Mouse (Mus musculus): Measurements from ENCODE around the gene Yipf1. TPM values are rescaled to one million over a fixed set of nuclear protein-coding genes. Genes with fewer than 3 reads are reported as not detected.
"Not testable (repeated sequence)": the region's sequence is repeated elsewhere in the genome, so short reads cannot be mapped to it uniquely, and the experiment has no call there.

Yipf1 gene
- total RNA-seq, 2 experiments from 2014 or later, result 44.5 to 45.1 TPM

- DNase-seq (ENCODE audit: low spot score in 2 of 2), result no peak
- intact Hi-C loops (cut with DNase I), result loop anchor here (5.0 kb wide), 1 partner anchor 62 kb away; the partner anchor contains the start of genes Hspb11 and Lrrc42
Observed at GRCm38 (mm10) chr4:107314479-107314805, 279 bp downstream of the Yipf1 start.

- intact Hi-C loops (cut with DNase I), result no loop called here
- DNase-seq (ENCODE audit: low spot score in 2 of 2), result no peak
Observed at GRCm38 (mm10) chr4:107318646-107319045, 4.5 kb downstream of the Yipf1 start.

DNA sequence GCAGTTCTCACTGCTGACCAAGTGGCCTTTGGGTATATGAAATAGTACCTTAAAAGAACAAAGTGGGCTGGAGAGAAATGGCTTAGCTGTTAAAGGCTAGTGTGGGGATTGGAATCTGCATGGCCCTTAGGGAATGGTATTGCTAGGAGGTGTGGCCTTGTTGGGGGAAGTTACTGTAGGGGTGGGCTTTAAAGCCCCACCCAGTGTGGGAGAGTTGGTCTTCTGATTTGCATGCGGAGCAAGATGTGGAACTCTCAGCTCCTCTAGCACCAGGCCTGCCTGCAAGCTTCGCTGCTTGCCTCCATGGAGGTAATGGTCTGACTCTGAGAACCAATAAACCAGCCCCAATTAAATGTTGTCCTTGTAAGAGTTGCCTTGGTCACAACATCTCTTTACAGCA lies 6.9 kb downstream of the Yipf1 start:
- DNase-seq (ENCODE audit: low spot score in 2 of 2), result no peak
- intact Hi-C loops (cut with DNase I), result no loop called here

GRCm38 (mm10) chr4:107323113-107323512 lies 8.9 kb downstream of the Yipf1 start:
- intact Hi-C loops (cut with DNase I), result no loop called here
- no peak for DNase-seq (ENCODE audit: low spot score in 2 of 2)

GRCm38 (mm10) chr4:107328530-107328929 lies 14.4 kb downstream of the Yipf1 start:
- DNase-seq (ENCODE audit: low spot score in 2 of 2), result no peak
- intact Hi-C loops (cut with DNase I), result no loop called here

- intact Hi-C loops (cut with DNase I), result no loop called here
- no peak for DNase-seq (ENCODE audit: low spot score in 2 of 2)
Observed at GRCm38 (mm10) chr4:107333514-107333913, 19.4 kb downstream of the Yipf1 start.

- intact Hi-C loops (cut with DNase I), result no loop called here
- DNase-seq (ENCODE audit: low spot score in 2 of 2), result no peak
Observed at GRCm38 (mm10) chr4:107336356-107336755, 22.2 kb downstream of the Yipf1 start.

GRCm38 (mm10) chr4:107337455-107337854 lies 23.3 kb downstream of the Yipf1 start:
- no peak for DNase-seq (ENCODE audit: low spot score in 2 of 2)
- intact Hi-C loops (cut with DNase I), result no loop called here

DNA sequence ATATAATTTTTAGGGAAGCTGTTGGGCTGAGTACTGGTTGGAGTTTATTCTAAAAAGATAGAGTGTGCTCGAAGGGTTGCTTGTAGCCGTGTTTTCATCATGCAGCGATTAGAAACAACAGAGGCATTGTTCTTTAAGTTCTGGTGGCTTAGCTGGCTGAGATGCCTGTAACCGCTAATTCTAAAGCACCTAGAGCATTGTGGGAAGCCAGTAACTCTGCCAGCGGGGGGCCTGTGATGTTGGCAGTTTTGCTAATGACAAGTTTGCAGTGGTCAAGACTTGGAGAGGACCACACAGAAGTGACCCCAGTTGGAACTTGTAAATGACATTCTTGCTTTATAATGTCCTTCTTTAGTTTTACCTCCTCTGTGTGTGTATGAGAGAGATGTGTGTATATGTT lies 27.2 kb downstream of the Yipf1 start:
- intact Hi-C loops (cut with DNase I), result no loop called here

GRCm38 (mm10) chr4:107344612-107345011 lies 30.4 kb downstream of the Yipf1 start:
- DNase-seq (ENCODE audit: low spot score in 2 of 2), result no peak
- intact Hi-C loops (cut with DNase I), result loop anchor here (5.0 kb wide), 1 partner anchor 167 kb away; the partner anchor contains the start of genes Tceanc2 and Tmem59

More for the DNA sequence above, 27.2 kb downstream of the Yipf1 start:
- no peak for DNase-seq (ENCODE audit: low spot score in 2 of 2)

- intact Hi-C loops (cut with DNase I), result loop anchor here (5.0 kb wide), 1 partner anchor 170 kb away; the partner anchor contains the start of genes Tceanc2 and Tmem59
- DNase-seq (ENCODE audit: low spot score in 2 of 2), result no peak
Observed at GRCm38 (mm10) chr4:107347221-107347620, 33.1 kb downstream of the Yipf1 start.

DNA sequence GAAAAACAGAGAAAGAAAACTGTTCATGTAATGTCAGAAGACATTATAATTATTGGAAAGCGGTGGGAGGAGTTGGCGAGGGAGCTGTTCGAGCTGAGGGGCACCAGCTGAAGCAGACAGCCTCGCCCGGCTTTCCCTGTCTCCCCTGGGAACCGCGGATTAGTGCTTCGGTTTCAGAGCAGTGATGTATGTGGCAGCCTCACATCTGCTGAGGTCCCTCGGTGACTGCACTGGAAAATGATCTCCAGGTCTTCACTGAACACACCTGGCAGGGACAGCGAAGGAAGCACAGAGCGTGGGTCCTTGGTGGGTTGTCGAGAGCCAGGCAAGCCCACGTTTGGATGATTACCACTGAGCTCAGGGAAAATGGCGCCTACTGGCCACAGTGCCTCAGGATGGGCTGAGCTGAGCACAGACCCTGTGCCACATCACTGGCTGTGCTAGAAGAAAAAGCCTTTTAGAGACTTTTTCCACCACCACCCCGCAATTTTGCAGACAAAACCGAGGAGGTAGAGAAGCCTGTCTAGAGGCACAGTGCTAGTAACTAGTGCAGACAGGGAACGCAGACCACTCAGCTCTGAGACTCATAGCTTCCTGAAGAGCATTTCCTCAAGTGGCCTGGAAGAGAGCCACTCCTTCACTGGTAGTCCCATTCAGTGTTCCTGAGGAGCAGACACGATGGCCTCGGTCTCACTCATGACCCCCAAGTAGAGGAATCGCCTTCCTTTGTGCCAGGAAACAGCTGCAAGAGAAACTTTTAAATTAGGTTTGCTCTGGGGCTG lies 34.6 kb downstream of the Yipf1 start:
- intact Hi-C loops (cut with DNase I), result loop anchor here (2.0 to 5.0 kb wide), 2 partner anchors 98 to 171 kb away; partner anchors contain the start of genes Tceanc2 and Tmem59
- DNase-seq (ENCODE audit: low spot score in 2 of 2), result no peak

- peak; percentile 60 to 69 for DNase-seq (ENCODE audit: low spot score in 2 of 2)
- intact Hi-C loops (cut with DNase I), result loop anchor here (2.0 to 5.0 kb wide), 2 partner anchors 99 to 172 kb away; partner anchors contain the start of genes Tceanc2 and Tmem59
Observed at GRCm38 (mm10) chr4:107349311-107350008, 35.3 kb downstream of the Yipf1 start.

- intact Hi-C loops (cut with DNase I), result no loop called here
- DNase-seq (ENCODE audit: low spot score in 2 of 2), result no peak
Observed at GRCm38 (mm10) chr4:107351368-107351767, 37.2 kb downstream of the Yipf1 start.

DNA sequence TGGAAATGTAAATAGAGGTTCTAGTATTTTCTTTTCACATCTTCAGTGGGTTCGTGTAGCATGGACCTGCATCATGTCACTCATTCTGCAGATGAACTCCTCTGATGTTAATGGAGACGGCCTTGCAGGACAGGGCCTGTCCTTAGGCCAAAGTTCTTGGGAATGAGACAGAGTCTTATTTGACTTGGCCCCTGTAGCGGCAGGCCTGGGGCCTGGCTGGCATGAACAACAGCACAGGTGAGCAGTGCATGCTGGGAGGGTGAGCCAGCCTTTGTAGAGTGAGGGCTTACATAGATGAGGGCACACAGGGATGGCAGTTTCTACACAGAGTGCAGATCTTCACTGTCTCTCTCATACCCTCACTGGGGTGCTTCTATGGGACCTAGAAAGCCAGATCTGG lies 39.4 kb downstream of the Yipf1 start:
- intact Hi-C loops (cut with DNase I), result no loop called here
- DNase-seq (ENCODE audit: low spot score in 2 of 2), result no peak

GRCm38 (mm10) chr4:107354126-107354525 lies 40.0 kb downstream of the Yipf1 start:
- intact Hi-C loops (cut with DNase I), result no loop called here
- DNase-seq (ENCODE audit: low spot score in 2 of 2), result no peak

GRCm38 (mm10) chr4:107354543-107354942 lies 40.4 kb downstream of the Yipf1 start:
- no peak for DNase-seq (ENCODE audit: low spot score in 2 of 2)
- intact Hi-C loops (cut with DNase I), result no loop called here

DNA sequence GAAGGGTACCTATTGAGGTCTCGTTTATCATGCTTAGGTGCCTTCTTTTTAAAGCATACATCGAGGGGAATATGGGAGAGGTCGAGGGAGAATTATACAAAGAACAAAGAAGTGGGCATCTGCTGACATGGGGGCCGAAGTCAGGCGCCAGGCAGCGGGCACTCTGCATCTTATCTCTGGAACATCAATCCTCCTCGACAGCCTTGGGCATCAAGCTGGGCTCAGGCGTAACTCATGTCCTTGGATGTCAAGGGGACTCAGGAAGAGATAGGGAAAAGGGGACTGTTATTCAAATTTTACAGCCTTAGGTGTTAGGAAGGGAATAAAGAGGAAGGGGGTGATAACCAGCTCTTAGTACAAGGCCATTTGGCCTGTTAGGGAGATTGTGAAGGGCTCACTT lies 43.0 kb downstream of the Yipf1 start:
- DNase-seq (ENCODE audit: low spot score in 2 of 2); intact Hi-C loops (cut with DNase I): not testable (repeated sequence)

DNA sequence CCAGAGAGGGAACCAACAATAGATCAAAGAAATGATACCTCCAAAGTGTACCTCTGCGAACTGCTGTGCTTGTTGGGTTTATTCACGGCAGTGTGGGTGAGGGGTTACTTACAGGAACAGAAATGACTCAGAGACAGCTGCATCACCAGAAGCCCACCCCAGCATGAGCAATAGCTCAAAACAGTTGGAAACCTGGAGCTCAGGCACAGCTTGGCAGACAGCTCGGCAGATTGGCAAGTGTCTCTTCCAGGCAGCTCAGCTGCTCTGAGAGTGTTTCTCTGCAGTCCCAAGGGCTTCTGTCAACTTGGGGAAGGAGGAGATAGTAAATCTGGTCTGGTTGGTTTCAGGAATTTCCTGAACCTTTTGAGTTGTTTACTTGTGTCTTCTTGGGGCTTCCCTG lies 44.3 kb downstream of the Yipf1 start:
- peak in 1 of 2 experiments; percentile 44 for DNase-seq (ENCODE audit: low spot score in 2 of 2)
- intact Hi-C loops (cut with DNase I), result no loop called here

- intact Hi-C loops (cut with DNase I), result no loop called here
- no peak for DNase-seq (ENCODE audit: low spot score in 2 of 2)
Observed at GRCm38 (mm10) chr4:107360457-107361145, 46.4 kb downstream of the Yipf1 start.

All from left cerebral cortex, postnatal 14 days (tissue).